Mouse (Mus musculus): ENCODE measurements around the gene Hipk1. TPM values are rescaled to one million over a fixed set of nuclear protein-coding genes. Genes with fewer than 3 reads are reported as not detected.

Gene Hipk1
- polyA plus RNA-seq, 1 experiment from 2014 or later, result 18.3 TPM

DNA sequence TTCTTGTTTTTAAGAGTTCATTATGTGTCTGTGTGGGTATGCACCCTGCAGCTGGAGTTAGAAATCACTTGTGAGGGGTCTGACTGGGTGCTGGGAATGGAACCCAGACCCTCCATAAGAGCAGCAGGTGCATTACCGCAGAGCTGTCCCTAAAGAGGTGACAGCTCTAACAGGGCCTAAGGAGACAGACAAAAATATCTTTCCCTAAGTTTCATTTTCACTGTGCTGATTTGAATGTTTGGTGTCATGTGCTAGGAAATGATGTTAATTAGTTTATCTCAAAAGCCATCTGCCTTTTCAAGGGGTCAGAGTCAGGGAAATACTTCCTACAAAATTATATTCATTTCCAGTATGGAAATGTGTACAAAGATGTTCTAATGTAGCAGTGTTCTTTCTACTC, 52.0 kb downstream of the Hipk1 start, which contains the start of gene Gm10964:
Gm10964 (plus strand) TSS at position 38 of the 400 bp plus-strand sequence.
- H3K4me2 ChIP-seq (replicated peaks), result peak within 1 kb of the TSS; percentile 52
- no peaks in the 10 kb centered on the region for H3K9me3 ChIP-seq
- H3K36me3 ChIP-seq, result peaks cover 19% of the 10 kb centered on the region
- 86% methylated on average over 1 of the region's 1 CpGs for WGBS
- 0 out of 2 replicates have a peak within 1 kb of the TSS, but pooled peaks have one; percentile 39 for H3K9ac ChIP-seq (replicated peaks)
- H3K4me3 ChIP-seq, result peak within 1 kb of the TSS; percentile 21
- no peak for ATAC-seq (ENCODE audit: low FRiP score, low read depth)
- peaks cover 13% of the 10 kb centered on the region for H3K27me3 ChIP-seq
- H3K4me1 ChIP-seq, result peaks cover 45% of the 10 kb centered on the region
- peak within 1 kb of the TSS; percentile 88 for H3K27ac ChIP-seq (replicated peaks)

- Histone ChIP-seq H3K4me3 (peak within 1 kb of the TSS; percentile 21), H3K4me1 (peaks cover 59% of the 10 kb centered on the region), H3K9me3 (no peaks in the 10 kb centered on the region), H3K36me3 (peaks cover 6% of the 10 kb centered on the region; the same call in 1 of the 2 replicates), H3K27ac (replicated peaks) (peak within 1 kb of the TSS; percentile 88), H3K9ac (replicated peaks) (peak within 1 kb of the TSS; percentile 39; the same call in 1 of the 2 replicates), H3K4me2 (replicated peaks) (peak within 1 kb of the TSS; percentile 52), H3K27me3 (peaks cover 13% of the 10 kb centered on the region)
- peak; percentile 77 for ATAC-seq (ENCODE audit: low FRiP score, low read depth)
- 2% methylated on average over 18 of the region's 18 CpGs for WGBS
Observed at GRCm38 (mm10) chr3:103737778-103738571, 53.4 kb downstream of the Hipk1 start, which contains the start of gene Olfml3. Gene Olfml3, minus strand, starts transcription at chr3:103738001.

GRCm38 (mm10) chr3:103737061-103737754, 54.2 kb downstream of the Hipk1 start:
- H3K4me1 ChIP-seq, result peaks cover 61% of the 10 kb centered on the region
- peak overlapping the region; percentile 52 for H3K4me2 ChIP-seq (replicated peaks)
- WGBS, result 62% methylated on average over 16 of the region's 16 CpGs
- peak overlapping the region; percentile 88 for H3K27ac ChIP-seq (replicated peaks)
- H3K36me3 ChIP-seq, result peaks cover 4% of the 10 kb centered on the region; the same call in 1 of the 2 replicates
- peak overlapping the region; percentile 21; the same call in 1 of the 2 replicates for H3K4me3 ChIP-seq
- no peak for ATAC-seq (ENCODE audit: low FRiP score, low read depth)
- H3K9ac ChIP-seq (replicated peaks), result peak overlapping the region; percentile 15; the same call in 1 of the 2 replicates
- H3K27me3 ChIP-seq, result peaks cover 13% of the 10 kb centered on the region
- no peaks in the 10 kb centered on the region for H3K9me3 ChIP-seq

- WGBS, result 78% methylated on average over 28 of the region's 28 CpGs
- Histone ChIP-seq H3K27ac (replicated peaks) (no peak overlapping the region), H3K9me3 (no peaks in the 10 kb centered on the region), H3K4me1 (peaks cover 61% of the 10 kb centered on the region), H3K36me3 (no peaks in the 10 kb centered on the region), H3K9ac (replicated peaks) (no peak overlapping the region), H3K4me3 (no peak overlapping the region), H3K4me2 (replicated peaks) (no peak overlapping the region), H3K27me3 (peaks cover 13% of the 10 kb centered on the region)
- ATAC-seq (ENCODE audit: low FRiP score, low read depth), result no peak
Observed at GRCm38 (mm10) chr3:103735776-103736600, 55.4 kb downstream of the Hipk1 start.

DNA sequence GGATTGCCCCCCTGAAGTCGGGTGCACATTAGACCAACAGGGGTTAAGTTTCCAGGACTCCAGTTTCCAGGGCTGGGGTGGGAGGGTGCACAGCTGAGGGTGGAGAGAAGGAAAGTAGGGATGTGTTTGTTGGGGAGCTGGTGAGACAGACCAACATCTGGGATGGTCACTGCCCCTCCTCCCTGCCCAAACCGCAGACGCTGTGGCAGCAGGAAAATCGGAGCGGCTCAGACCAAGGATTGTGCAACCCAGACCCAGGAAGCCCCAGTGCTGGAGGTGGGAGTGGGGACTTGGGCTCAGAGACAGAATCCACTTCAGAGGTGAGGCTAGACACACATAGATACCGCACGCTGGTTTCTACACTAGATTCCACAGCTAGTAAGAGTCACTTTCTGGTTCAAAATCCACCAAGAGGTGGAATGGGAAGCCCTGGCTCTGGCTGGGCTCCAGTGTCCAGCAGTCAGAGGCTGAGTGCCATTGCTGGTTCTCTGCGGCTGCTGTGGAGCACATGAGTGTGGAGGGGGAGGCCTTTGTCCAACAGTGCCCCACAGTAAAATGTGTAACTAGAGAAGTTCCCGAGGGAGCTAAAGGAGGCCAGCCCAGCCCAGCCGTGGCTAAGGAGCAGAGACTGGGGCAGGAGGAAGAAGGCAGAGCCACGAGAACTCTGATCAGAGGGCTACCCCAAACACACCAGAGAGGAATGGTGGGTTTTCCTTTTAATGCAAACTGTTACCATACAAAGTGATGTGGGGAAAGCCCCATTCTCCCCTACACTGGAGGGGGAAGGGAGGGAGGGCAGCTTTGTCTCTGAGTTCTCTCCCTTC, 56.5 kb downstream of the Hipk1 start:
- peaks cover 13% of the 10 kb centered on the region for H3K27me3 ChIP-seq
- 10% methylated on average over 11 of the region's 11 CpGs for WGBS
- ATAC-seq (ENCODE audit: low FRiP score, low read depth), result no peak
- no peaks in the 10 kb centered on the region for H3K36me3 ChIP-seq
- peaks cover 55% of the 10 kb centered on the region for H3K4me1 ChIP-seq
- H3K9ac ChIP-seq (replicated peaks), result no peak overlapping the region; the same call in 1 of the 2 replicates
- no peak overlapping the region for H3K4me3 ChIP-seq
- peak overlapping the region; percentile 52 for H3K27ac ChIP-seq (replicated peaks)
- H3K4me2 ChIP-seq (replicated peaks), result peak overlapping the region; percentile 43
- no peaks in the 10 kb centered on the region for H3K9me3 ChIP-seq

- WGBS, result 8% methylated on average over 19 of the region's 19 CpGs
- Histone ChIP-seq H3K4me2 (replicated peaks) (peak overlapping the region; percentile 43), H3K4me3 (peak overlapping the region; percentile 6; the same call in 1 of the 2 replicates), H3K27ac (replicated peaks) (peak overlapping the region; percentile 52), H3K36me3 (no peaks in the 10 kb centered on the region), H3K27me3 (peaks cover 13% of the 10 kb centered on the region), H3K9ac (replicated peaks) (no peak overlapping the region; the same call in none of the 2 replicates), H3K9me3 (no peaks in the 10 kb centered on the region), H3K4me1 (peaks cover 55% of the 10 kb centered on the region)
- ATAC-seq (ENCODE audit: low FRiP score, low read depth), result peak; percentile 79
Observed at GRCm38 (mm10) chr3:103733799-103734695, 57.3 kb downstream of the Hipk1 start.

- 36% methylated on average over 2 of the region's 2 CpGs for WGBS
- ATAC-seq (ENCODE audit: low FRiP score, low read depth), result no peak
- H3K27ac ChIP-seq (replicated peaks), result no peak overlapping the region
- H3K9me3 ChIP-seq, result no peaks in the 10 kb centered on the region
- H3K36me3 ChIP-seq, result no peaks in the 10 kb centered on the region
- peaks cover 51% of the 10 kb centered on the region for H3K4me1 ChIP-seq
- H3K4me2 ChIP-seq (replicated peaks), result no peak overlapping the region
- no peak overlapping the region for H3K9ac ChIP-seq (replicated peaks)
- peaks cover 13% of the 10 kb centered on the region for H3K27me3 ChIP-seq
- H3K4me3 ChIP-seq, result no peak overlapping the region
Observed at GRCm38 (mm10) chr3:103733176-103733575, 58.2 kb downstream of the Hipk1 start.

DNA sequence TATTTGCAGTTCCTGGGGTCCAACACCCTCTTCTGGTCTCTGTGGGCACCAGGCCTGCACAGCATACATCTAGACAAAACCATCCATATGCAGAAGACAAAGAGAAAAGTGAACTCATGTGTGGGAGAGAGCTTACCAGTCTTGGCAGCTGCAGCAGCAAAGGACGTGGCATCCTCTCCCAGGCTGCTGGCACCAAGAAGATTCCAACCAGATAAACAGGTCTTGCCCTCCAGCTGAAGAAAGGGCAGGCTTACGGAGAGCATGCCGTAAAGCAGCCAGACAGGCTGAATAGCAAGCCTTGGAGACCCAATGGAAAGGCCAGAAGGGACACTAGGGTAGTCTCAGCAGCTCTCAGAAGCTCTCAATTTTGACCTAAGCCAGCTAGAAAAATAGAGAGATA, 59.2 kb downstream of the Hipk1 start:
- no peak for ATAC-seq (ENCODE audit: low FRiP score, low read depth)
- Histone ChIP-seq H3K36me3 (no peaks in the 10 kb centered on the region), H3K9ac (replicated peaks) (no peak overlapping the region), H3K27me3 (peaks cover 13% of the 10 kb centered on the region), H3K4me3 (no peak overlapping the region), H3K9me3 (no peaks in the 10 kb centered on the region), H3K27ac (replicated peaks) (no peak overlapping the region), H3K4me1 (peaks cover 45% of the 10 kb centered on the region), H3K4me2 (replicated peaks) (no peak overlapping the region)
- WGBS, result 88% methylated on average over 3 of the region's 3 CpGs

- no peak overlapping the region for H3K4me3 ChIP-seq
- ATAC-seq (ENCODE audit: low FRiP score, low read depth), result no peak
- no peak overlapping the region for H3K9ac ChIP-seq (replicated peaks)
- H3K9me3 ChIP-seq, result no peaks in the 10 kb centered on the region
- no peak overlapping the region for H3K4me2 ChIP-seq (replicated peaks)
- peaks cover 24% of the 10 kb centered on the region for H3K4me1 ChIP-seq
- WGBS, result 92% methylated on average over 9 of the region's 9 CpGs
- no peaks in the 10 kb centered on the region for H3K27me3 ChIP-seq
- no peak overlapping the region for H3K27ac ChIP-seq (replicated peaks)
- H3K36me3 ChIP-seq, result no peaks in the 10 kb centered on the region
Observed at GRCm38 (mm10) chr3:103729850-103730249, 61.5 kb downstream of the Hipk1 start.

DNA sequence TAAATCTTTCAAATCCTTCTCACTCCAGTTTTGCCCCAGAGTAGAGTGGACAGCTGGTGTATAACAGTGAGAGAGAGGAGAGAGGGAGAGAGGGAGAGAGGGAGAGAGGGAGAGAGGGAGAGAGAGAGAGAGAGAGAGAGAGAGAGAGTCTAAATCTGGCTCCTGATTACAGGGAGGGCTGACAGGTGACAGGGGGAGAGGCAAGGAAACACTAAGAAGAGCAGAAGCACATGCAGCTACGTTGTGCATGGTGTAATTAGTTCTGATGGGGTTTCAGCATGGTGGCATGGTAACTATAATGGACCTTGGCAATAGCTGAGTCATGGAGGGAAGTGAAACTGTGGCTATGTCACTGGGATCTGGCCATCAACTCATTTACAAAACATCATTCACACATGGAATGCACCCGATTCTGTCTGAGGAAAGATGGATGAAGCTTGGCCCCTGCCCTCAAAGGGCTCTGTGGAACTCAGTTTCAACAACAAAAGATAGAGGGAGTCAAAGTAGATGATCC, 63.5 kb downstream of the Hipk1 start:
- H3K9ac ChIP-seq (replicated peaks), result no peak overlapping the region
- H3K4me1 ChIP-seq, result peaks cover 5% of the 10 kb centered on the region; the same call in 1 of the 2 replicates
- no peaks in the 10 kb centered on the region for H3K27me3 ChIP-seq
- H3K9me3 ChIP-seq, result no peaks in the 10 kb centered on the region
- H3K27ac ChIP-seq (replicated peaks), result no peak overlapping the region
- WGBS, result 74% methylated on average over 2 of the region's 2 CpGs
- H3K4me2 ChIP-seq (replicated peaks), result no peak overlapping the region
- H3K36me3 ChIP-seq, result no peaks in the 10 kb centered on the region
- no peak overlapping the region for H3K4me3 ChIP-seq
- ATAC-seq (ENCODE audit: low FRiP score, low read depth), result no peak

Data from midbrain, embryonic 12.5 days (tissue).